ENCODE assay signal across 8 mouse cellular contexts in genomic region chr19:34192008-34192963, GRCm38 (mm10). TPM values are rescaled to one million over a fixed set of nuclear protein-coding genes. Genes with fewer than 3 reads are reported as not detected.
A peak's percentile ranks its signal among the peaks of the same experiment; 100 is the strongest.
DNase-seq lines count a peak whose midpoint lies in the region; ATAC-seq and TF ChIP-seq lines count a peak whose summit lies in the region.

Gene Stambpl1 (plus strand): TSS chr19:34192229.

- TF ChIP-seq POLR2A in brain, embryonic 14.5 days (IDR thresholded peaks at IDR 0.05; ENCODE audit: borderline replicate concordance, extremely low read depth, insufficient read depth, insufficient read length, poor library complexity, severe bottlenecking), result no peak
- TF ChIP-seq POLR2A in myocyte (IDR thresholded peaks at IDR 0.05; ENCODE audit: insufficient read length, low read depth), result peak; percentile 72

- peaks cover 40% of the 10 kb centered on the region for H3K27me3 ChIP-seq in forebrain, embryonic 10.5 days (ENCODE audit: poor library complexity, severe bottlenecking)
- no peaks in the 10 kb centered on the region for H3K27me3 ChIP-seq in heart, embryonic 14.5 days (ENCODE audit: control insufficient read depth, insufficient read depth, low read length)
- no peaks in the 10 kb centered on the region for H3K27me3 ChIP-seq in liver, embryonic 11.5 days (replicated peaks; ENCODE audit: control insufficient read depth, insufficient read depth, low read length)
- no peaks in the 10 kb centered on the region for H3K27me3 ChIP-seq in myocyte (ENCODE audit: control insufficient read depth, insufficient read depth, insufficient read length)
- no peaks in the 10 kb centered on the region for H3K27me3 ChIP-seq in splenic B cell, adult 2 months (ENCODE audit: control insufficient read depth, insufficient read depth, low read length, poor library complexity, severe bottlenecking)

- peak within 1 kb of the TSS; percentile 8 for H3ac ChIP-seq in myocyte (ENCODE audit: control insufficient read depth, insufficient read length)

- peak; percentile 91 to 92 for DNase-seq in B cell, adult 2 months
- peak; percentile 65 for DNase-seq in brain, embryonic 14.5 days (ENCODE audit: low read depth)
- peak; percentile 56 for DNase-seq in forebrain, embryonic 10.5 days (ENCODE audit: extremely low spot score, low spot score)
- peak; percentile 86 for DNase-seq in kidney, postnatal 10 days
- peak; percentile 77 for DNase-seq in liver, embryonic 11.5 days (ENCODE audit: low spot score)
- peak; percentile 90 for DNase-seq in splenic B cell, adult 2 months (ENCODE audit: low read depth, low spot score)

- H3K27ac ChIP-seq in forebrain, embryonic 10.5 days, result peak within 1 kb of the TSS; percentile 81
- peak within 1 kb of the TSS; percentile 40 to 57; a peak in 3 of 4 replicates for H3K27ac ChIP-seq in heart, embryonic 14.5 days (replicated peaks in 1 of 2; ENCODE audit: control insufficient read depth in 1 of 2, insufficient read depth in 1 of 2, low read depth in 2 of 2, low read length in 2 of 2)
- no peak within 1 kb of the TSS for H3K27ac ChIP-seq in liver, embryonic 11.5 days (ENCODE audit: low read depth, low read length)

- H3K4me1 ChIP-seq in forebrain, embryonic 10.5 days, result peaks cover 23% of the 10 kb centered on the region
- peaks cover 3 to 6% of the 10 kb centered on the region in 2 experiments; a peak in 3 of 4 replicates for H3K4me1 ChIP-seq in heart, embryonic 14.5 days (ENCODE audit: control insufficient read depth in 2 of 2, insufficient read depth in 2 of 2, low read length in 2 of 2)
- H3K4me1 ChIP-seq in liver, embryonic 11.5 days (replicated peaks; ENCODE audit: control insufficient read depth, insufficient read depth, low read length), result 0 out of 2 replicates have a peak, but pooled peaks cover 5% of the 10 kb centered on the region

- H3K4me3 ChIP-seq in forebrain, embryonic 10.5 days, result peak within 1 kb of the TSS; percentile 74
- H3K4me3 ChIP-seq in heart, embryonic 14.5 days (ENCODE audit: control insufficient read depth in 1 of 2, insufficient read depth in 1 of 2, low read depth in 1 of 2, low read length in 2 of 2), result peak within 1 kb of the TSS; percentile 73 to 79
- peak within 1 kb of the TSS; percentile 70 for H3K4me3 ChIP-seq in liver, embryonic 11.5 days (ENCODE audit: low read depth, low read length)
- H3K4me3 ChIP-seq in myocyte, result peak within 1 kb of the TSS; percentile 94

- peak within 1 kb of the TSS; percentile 99 for H3K4me2 ChIP-seq in heart, embryonic 14.5 days (ENCODE audit: low read length)
- peak within 1 kb of the TSS; percentile 76 for H3K4me2 ChIP-seq in liver, embryonic 11.5 days
- H3K4me2 ChIP-seq in myocyte (ENCODE audit: low read depth), result peak within 1 kb of the TSS; percentile 97

- peaks cover 46% of the 10 kb centered on the region for H3K79me2 ChIP-seq in myocyte (ENCODE audit: control insufficient read depth, insufficient read depth)

- no peaks in the 10 kb centered on the region for H3K36me3 ChIP-seq in forebrain, embryonic 10.5 days (replicated peaks)
- no peaks in the 10 kb centered on the region for H3K36me3 ChIP-seq in heart, embryonic 14.5 days (ENCODE audit: control insufficient read depth, insufficient read depth, low read length)
- no peaks in the 10 kb centered on the region for H3K36me3 ChIP-seq in liver, embryonic 11.5 days (ENCODE audit: control insufficient read depth, insufficient read depth, low read length)
- H3K36me3 ChIP-seq in myocyte (ENCODE audit: control insufficient read depth, insufficient read depth), result no peaks in the 10 kb centered on the region
- no peaks in the 10 kb centered on the region for H3K36me3 ChIP-seq in splenic B cell, adult 2 months (ENCODE audit: control insufficient read depth, insufficient read depth, low read length, poor library complexity, severe bottlenecking)

- WGBS in forebrain, embryonic 10.5 days, result under 1% methylated on average over 62 of the region's 62 CpGs
- WGBS in heart, embryonic 14.5 days, result under 1% methylated on average over 62 of the region's 62 CpGs
- WGBS in liver, embryonic 11.5 days, result under 1% methylated on average over 62 of the region's 62 CpGs

- no peak for TF ChIP-seq CTCF in brain, embryonic 14.5 days (IDR thresholded peaks at IDR 0.05; ENCODE audit: borderline replicate concordance, extremely low read depth, insufficient read depth, insufficient read length)

- H3K9me3 ChIP-seq in forebrain, embryonic 10.5 days, result no peaks in the 10 kb centered on the region
- H3K9me3 ChIP-seq in heart, embryonic 14.5 days (ENCODE audit: control insufficient read depth, low read length), result no peaks in the 10 kb centered on the region
- H3K9me3 ChIP-seq in liver, embryonic 11.5 days (ENCODE audit: control insufficient read depth, low read length), result no peaks in the 10 kb centered on the region

- H3K9ac ChIP-seq in heart, embryonic 14.5 days (ENCODE audit: low read length), result peak within 1 kb of the TSS; percentile 81
- H3K9ac ChIP-seq in liver, embryonic 11.5 days (ENCODE audit: low read depth, low read length), result peak within 1 kb of the TSS; percentile 68

- ATAC-seq in heart, embryonic 14.5 days (ENCODE audit: insufficient number of reproducible peaks, insufficient read depth, low FRiP score, low read depth), result peak; percentile 81
- ATAC-seq in liver, embryonic 11.5 days (replicated peaks; ENCODE audit: low FRiP score), result peak; percentile 78

TF ChIP-seq in myocyte, 11 proteins besides CTCF, POLR2A, EP300 and RAD21:
- TF ChIP-seq TCF3 (IDR thresholded peaks at IDR 0.05; ENCODE audit: insufficient read length, low read depth), result no peak
- no peak for TF ChIP-seq TCF12 (IDR thresholded peaks at IDR 0.05; ENCODE audit: insufficient read depth, poor library complexity, severe bottlenecking)
- peak; percentile 70 for TF ChIP-seq USF1 (IDR thresholded peaks at IDR 0.05; ENCODE audit: low read depth)
- no peak for TF ChIP-seq REST (IDR thresholded peaks at IDR 0.05; ENCODE audit: insufficient read depth, insufficient read length)
- peak in 1 of 3 experiments; percentile 51 for TF ChIP-seq MYOD1 (IDR thresholded peaks at IDR 0.05; ENCODE audit: control insufficient read depth in 1 of 3, insufficient read length in 2 of 3, low read depth in 2 of 3)
- TF ChIP-seq E2F4 (IDR thresholded peaks at IDR 0.05; ENCODE audit: insufficient read depth), result no peak
- no peak for TF ChIP-seq SRF (IDR thresholded peaks at IDR 0.05; ENCODE audit: control insufficient read depth, insufficient read length, low read depth)
- TF ChIP-seq MYOG (IDR thresholded peaks at IDR 0.05; ENCODE audit: control insufficient read depth in 1 of 3, insufficient read depth in 1 of 3, insufficient read length in 2 of 3, low read depth in 2 of 3), result peak in 1 of 3 experiments; percentile 63
- TF ChIP-seq POLR2AphosphoS2 (IDR thresholded peaks at IDR 0.05; ENCODE audit: insufficient read length, low read depth), result peak; percentile 58
- no peak for TF ChIP-seq CEBPB (IDR thresholded peaks at IDR 0.05; ENCODE audit: insufficient read depth, poor library complexity, severe bottlenecking)
- no peak for TF ChIP-seq MAX (IDR thresholded peaks at IDR 0.05; ENCODE audit: low read depth)
TF ChIP-seq in myocyte: peak in this region for 4.

RNA-seq across cellular contexts. Expression of gene Stambpl1, which starts in this region (rescaled TPM):
- polyA plus RNA-seq in brain, embryonic 14.5 days (2012; rRNA removed), result 4.9 and 7.6 TPM in 2 replicates
- polyA plus RNA-seq in forebrain, embryonic 10.5 days (2016; fragmentation: Nextera tagmentation; extraction: Ambion mirVana), result 3.2 and 3.7 TPM in 2 replicates
- 6.5 and 7.5 TPM in 2 replicates for polyA plus RNA-seq in heart, embryonic 14.5 days (2014; fragmentation: Nextera tagmentation; extraction: Ambion mirVana)
- 4.9 and 5.7 TPM in 2 replicates for polyA plus RNA-seq in liver, embryonic 11.5 days (2014; fragmentation: Nextera tagmentation; extraction: Ambion mirVana)
- polyA plus RNA-seq in myocyte (2012; fragmentation: generic; extraction: Trizol), result 26.9 TPM
